Mouse (Mus musculus): ENCODE measurements around the gene Akap11.
A peak's percentile ranks its signal among the peaks of the same experiment; 100 is the strongest.
"Not testable (repeated sequence)": the region's sequence is repeated elsewhere in the genome, so short reads cannot be mapped to it uniquely, and the experiment has no call there.

Gene Akap11

DNA sequence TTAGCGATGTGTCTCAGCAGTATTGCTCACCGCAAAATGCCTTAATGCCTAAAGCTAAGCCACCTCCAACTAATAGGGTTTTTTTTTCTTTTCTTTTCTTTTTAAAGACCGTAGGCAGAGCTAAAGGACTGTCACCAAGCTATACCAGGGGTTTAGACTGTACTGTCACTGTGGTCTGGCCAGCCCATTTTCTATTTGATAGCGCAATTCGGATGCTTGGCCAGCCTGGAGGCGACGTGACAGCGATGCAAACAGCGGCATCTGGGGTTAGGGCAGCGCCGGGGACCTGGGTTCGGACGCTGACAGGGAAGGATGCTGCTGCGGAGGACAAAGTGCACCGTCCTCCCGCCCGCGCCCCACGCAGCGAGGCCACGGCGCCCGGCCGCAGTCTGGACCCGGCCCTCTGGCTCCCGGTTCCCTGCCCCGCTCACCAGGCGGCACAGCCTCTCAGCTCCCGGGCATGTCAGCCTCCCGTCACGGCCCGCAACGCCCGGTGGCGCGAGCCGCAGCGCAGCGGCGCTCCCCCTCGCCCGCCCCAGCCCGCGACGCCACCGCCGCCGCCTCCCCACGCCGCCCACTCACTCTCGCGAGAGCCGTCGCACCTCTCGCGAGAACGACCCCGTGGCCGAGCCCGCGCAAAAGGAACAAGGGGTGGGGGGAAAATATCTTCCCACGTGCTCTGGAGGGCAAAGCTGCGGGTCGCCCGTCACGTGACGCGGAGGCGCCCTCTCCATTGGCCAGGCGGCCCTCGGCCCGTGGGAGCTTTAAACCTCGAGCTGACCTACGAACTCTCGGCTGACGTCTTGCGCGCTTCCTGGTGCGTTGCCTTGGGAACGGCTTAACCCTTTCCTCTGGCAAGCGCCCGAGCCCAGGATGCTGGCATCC is at the start of gene Akap11:
Gene Akap11 (minus strand): TSS at position 528 of the 885 bp plus-strand sequence.
- ATAC-seq (ENCODE audit: insufficient number of reproducible peaks, low FRiP score, low TSS enrichment): peak; percentile 91

GRCm38 (mm10) chr14:78584222-78584621 is 47.6 kb upstream of the Akap11 start:
- no peak for ATAC-seq (ENCODE audit: insufficient number of reproducible peaks, low FRiP score, low TSS enrichment)

- ATAC-seq (ENCODE audit: insufficient number of reproducible peaks, low FRiP score, low TSS enrichment): no peak
Observed at GRCm38 (mm10) chr14:78583168-78583567, 46.6 kb upstream of the Akap11 start.

DNA sequence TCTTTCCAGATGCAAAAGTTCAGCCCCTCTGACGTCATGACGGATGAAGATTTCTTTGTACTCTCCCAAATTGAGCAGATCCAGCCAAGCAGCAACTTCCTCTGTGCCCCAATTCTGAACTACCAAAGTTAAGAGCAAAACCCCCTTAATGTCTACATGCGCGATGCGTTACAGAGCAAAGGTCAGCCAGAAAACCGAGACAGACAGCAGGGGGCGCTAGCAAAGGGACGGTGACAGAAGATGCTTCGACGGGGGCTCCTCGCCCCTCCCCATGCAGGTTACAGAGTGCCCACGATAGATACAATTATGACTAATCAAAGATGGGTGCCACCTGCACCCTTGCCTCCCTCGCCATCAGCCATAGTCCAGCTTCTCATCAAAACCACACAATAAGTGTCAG is 39.3 kb upstream of the Akap11 start:
- no peak for ATAC-seq (ENCODE audit: insufficient number of reproducible peaks, low FRiP score, low TSS enrichment)

- no peak for ATAC-seq (ENCODE audit: insufficient number of reproducible peaks, low FRiP score, low TSS enrichment)
Observed at GRCm38 (mm10) chr14:78568410-78568809, 31.8 kb upstream of the Akap11 start.

DNA sequence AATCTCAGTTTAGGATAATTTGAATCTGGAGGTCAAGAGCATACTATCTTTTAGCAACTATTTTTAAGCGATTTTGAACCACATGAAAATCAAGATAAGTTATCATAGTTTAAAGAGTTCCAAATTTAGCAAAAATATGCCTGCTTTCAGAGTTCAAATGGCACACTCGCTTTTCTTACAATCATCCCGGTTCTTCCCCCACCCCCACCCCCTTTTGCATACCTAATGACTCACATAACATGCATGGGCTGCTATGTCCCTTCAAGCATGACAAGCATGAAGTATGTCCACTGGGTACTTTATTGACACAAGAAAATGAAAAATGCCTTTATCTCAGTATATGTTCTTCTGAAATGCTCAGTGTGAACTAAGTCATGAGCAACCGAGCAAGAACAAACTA is 29.8 kb upstream of the Akap11 start:
- ATAC-seq (ENCODE audit: insufficient number of reproducible peaks, low FRiP score, low TSS enrichment): no peak

GRCm38 (mm10) chr14:78564292-78564691 is 27.7 kb upstream of the Akap11 start:
- ATAC-seq (ENCODE audit: insufficient number of reproducible peaks, low FRiP score, low TSS enrichment): no peak

- ATAC-seq (ENCODE audit: insufficient number of reproducible peaks, low FRiP score, low TSS enrichment): no peak
Observed at GRCm38 (mm10) chr14:78563211-78563610, 26.6 kb upstream of the Akap11 start.

DNA sequence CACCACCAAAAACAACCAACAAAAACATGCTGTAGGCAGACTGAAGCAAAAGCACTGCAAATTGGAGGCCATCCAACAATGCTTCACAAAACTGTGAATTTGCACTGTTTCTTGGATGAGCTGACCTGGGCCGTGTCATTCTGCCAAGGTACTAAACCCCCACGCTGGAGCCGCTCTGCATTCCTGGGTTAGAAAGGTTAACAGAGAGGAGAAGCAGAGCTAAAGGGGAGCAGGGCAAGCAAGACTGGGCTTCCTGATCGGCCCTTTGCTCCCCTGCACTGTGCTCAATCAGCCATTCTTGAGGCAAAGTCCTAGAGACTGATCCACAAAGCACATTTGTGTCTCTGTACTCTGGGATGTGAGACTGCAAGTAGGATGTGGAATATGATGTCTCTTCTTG is 25.5 kb upstream of the Akap11 start:
- ATAC-seq (ENCODE audit: insufficient number of reproducible peaks, low FRiP score, low TSS enrichment): no peak

- ATAC-seq (ENCODE audit: insufficient number of reproducible peaks, low FRiP score, low TSS enrichment): no peak
Observed at GRCm38 (mm10) chr14:78559042-78559441, 22.4 kb upstream of the Akap11 start.

GRCm38 (mm10) chr14:78554830-78555229 is 18.2 kb upstream of the Akap11 start:
- not testable (repeated sequence) for ATAC-seq (ENCODE audit: insufficient number of reproducible peaks, low FRiP score, low TSS enrichment)

- no peak for ATAC-seq (ENCODE audit: insufficient number of reproducible peaks, low FRiP score, low TSS enrichment)
Observed at GRCm38 (mm10) chr14:78553661-78554060, 17.1 kb upstream of the Akap11 start.

DNA sequence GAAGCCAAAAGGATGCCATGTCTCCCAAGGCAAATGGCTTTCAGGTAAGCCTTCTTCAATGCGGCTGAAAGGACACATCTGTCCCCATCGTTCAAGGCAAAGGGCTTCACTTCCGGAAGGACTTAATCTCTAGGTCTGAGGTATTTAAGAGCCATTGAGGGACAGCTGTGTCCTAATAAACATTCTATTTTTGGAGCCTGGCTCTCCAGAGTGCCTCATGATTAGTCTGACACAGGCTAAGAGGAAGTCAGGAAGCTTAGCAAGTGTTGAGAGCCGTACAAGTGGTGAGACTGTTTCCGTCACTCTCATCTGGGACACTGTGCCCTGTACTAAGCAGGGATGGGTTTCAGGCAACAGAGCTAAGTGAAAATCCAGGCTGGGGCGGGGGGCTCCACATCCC is 12.2 kb upstream of the Akap11 start:
- ATAC-seq (ENCODE audit: insufficient number of reproducible peaks, low FRiP score, low TSS enrichment): no peak

- no peak for ATAC-seq (ENCODE audit: insufficient number of reproducible peaks, low FRiP score, low TSS enrichment)
Observed at GRCm38 (mm10) chr14:78541319-78541718, 4.7 kb upstream of the Akap11 start.

DNA sequence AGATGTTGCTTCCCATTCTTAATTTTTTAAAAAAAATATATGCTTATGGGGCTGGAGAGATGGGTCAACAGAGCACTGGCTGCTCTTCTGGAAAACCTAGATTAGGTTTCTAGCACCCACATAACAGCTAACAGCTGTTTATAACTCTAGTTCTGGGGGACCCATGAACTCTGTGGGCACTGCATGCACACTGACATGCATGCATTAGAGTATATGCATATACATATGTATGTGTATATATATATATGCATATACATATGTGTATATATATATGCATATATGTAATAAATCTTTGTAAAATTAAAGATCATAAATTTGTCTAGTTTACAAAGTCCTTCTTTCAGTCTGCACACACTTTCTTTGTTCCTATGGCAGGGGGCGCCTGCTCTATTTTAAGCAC is 3.2 kb upstream of the Akap11 start:
- no peak for ATAC-seq (ENCODE audit: insufficient number of reproducible peaks, low FRiP score, low TSS enrichment)

- ATAC-seq (ENCODE audit: insufficient number of reproducible peaks, low FRiP score, low TSS enrichment): 0 out of 2 replicates have a peak, but pooled peaks have one; percentile 27
Observed at GRCm38 (mm10) chr14:78538572-78539320, 2.1 kb upstream of the Akap11 start.

- no peak for ATAC-seq (ENCODE audit: insufficient number of reproducible peaks, low FRiP score, low TSS enrichment)
Observed at GRCm38 (mm10) chr14:78537551-78537950, 943 bp upstream of the Akap11 start.

- no peak for ATAC-seq (ENCODE audit: insufficient number of reproducible peaks, low FRiP score, low TSS enrichment)
Observed at GRCm38 (mm10) chr14:78535366-78535765, 1.2 kb downstream of the Akap11 start.

DNA sequence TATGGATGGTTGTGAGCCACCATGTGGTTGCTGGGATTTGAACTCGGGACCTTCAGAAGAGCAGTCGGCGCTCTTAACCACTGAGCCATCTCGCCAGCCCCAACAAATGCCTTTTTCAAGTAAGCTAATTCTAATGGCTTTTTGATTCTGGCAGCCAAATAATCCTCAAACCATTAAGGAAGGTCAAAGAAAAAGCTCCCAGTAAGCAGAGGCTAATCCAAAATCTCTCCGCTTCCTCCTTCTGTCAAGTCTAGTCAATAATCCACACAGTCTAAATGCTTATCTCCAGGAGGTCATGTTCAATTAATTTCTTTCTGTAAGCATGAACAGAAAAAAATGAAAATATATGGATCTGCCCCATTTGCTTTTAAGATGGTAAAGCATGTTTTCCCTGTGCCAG is 2.0 kb downstream of the Akap11 start:
- no peak for ATAC-seq (ENCODE audit: insufficient number of reproducible peaks, low FRiP score, low TSS enrichment)

DNA sequence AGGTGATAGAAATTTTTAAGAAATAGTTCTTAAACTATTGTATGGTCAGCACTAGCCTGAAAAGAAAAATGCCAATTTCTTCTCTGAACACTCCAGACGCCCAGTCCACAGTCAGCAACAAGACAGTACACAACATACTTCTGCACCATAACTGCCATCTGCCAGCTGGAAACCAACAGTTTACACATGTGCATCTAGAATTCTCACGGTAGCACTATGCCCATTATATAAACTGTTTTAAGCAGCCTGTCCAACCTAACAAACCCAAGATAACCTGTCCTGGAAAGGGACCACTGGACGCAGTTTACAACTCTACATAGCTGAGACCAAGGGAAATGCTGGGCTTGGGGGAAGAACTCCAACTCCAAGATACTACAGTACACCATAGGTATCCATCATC is 2.9 kb downstream of the Akap11 start:
- no peak for ATAC-seq (ENCODE audit: insufficient number of reproducible peaks, low FRiP score, low TSS enrichment)

DNA sequence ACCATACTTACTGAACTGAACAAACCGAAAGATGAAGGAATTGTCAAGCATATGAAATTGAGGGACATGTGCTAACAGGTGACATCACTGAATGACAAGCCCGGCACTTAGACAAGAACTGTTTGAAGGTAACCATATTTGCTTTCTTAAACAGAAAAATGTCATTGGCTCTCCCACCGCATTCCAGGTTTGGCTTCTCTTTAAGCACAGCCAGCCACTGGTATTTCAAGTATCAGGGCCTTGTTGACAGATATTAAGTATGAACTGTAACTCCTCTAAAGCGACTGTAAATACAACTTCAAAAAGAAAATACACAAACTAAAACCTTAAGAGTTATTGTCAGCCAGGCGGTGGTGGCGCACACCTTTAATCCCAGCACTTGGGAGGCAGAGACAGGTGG is 4.3 kb downstream of the Akap11 start:
- ATAC-seq (ENCODE audit: insufficient number of reproducible peaks, low FRiP score, low TSS enrichment): no peak

Data from cerebellum, adult (tissue).